Mouse (Mus musculus) testis, postnatal 10 days (tissue): ENCODE results near the gene Cnr1.

Experiments used
- DNase-seq: peaks from one replicate; pipeline ENCODE4 v3.0.0; 2021; ENCODE audit warnings: low spot score

Cnr1 gene

DNA sequence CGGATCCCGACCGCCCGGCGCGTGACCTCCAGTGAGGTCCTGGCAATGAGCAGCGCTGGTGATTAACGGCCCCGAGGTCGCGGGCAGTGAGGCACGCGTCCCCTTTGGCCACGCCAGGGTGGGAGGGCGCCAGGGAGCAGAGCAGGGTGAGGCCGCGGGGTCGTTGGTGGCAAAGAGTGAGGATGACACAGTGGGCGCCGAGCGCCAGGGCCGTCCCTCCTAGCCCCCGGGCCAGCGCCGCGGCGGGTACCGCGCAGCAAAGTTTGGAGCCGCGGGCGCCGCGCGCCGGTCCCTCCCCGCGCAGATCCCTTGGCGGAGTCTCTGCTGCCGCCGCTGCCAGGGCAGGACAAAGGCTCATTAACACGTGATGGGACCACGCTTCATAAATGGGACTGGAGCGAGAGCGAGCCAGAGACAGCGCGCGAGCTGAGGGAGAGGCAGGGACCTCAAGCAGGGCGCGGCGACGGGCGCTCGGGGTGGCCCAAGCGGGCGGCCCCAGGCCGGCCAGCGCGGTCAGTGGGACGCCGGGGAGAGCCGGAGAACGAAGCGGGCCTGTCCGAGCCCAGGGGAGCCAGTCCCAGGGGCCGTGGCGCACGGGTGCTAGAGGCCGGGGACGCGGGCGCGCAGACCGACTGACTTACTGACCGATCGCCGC is at the start of gene Cnr1:
Cnr1 (plus strand) TSS at position 360 of the 655 bp plus-strand sequence.
- peak; percentile 70 for DNase-seq

DNA sequence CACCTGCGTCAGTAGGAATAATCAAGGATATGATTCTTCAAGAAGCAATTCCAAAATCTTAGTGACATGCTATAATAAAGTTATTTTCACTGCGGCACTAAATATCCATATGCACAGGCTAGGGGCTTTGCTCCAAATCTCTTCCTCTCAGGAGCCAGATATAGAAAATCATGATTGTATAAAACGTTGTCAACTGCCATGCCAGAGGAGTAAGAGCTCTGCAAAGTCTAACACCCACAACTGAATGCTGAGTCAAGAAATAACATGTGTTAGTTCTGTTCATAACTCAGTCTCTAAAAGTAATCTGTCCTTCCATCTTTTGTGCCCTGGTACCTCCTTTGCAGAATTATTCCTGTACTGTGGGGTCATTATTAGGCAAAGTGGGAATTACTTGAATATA is 44.4 kb upstream of the Cnr1 start:
- no peak for DNase-seq

DNA sequence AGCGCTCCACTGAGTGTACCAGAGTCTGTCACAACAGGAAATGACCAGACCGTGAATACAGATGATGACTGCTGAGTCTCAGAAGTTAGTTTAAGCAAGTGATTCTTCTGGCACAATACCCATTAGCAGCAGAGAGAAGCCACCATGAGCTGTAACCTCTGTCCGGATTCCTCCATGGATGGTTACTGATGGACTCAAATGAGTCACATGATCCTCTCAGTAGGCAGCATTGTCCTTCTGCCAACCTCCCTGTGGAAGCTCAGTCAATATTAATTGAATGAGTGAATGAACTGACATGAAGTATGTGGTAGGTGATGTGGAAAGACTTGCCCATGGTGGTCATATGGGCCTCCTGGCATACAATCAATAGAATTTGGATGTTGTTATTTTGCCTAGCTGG is 38.4 kb upstream of the Cnr1 start:
- DNase-seq: no peak

DNA sequence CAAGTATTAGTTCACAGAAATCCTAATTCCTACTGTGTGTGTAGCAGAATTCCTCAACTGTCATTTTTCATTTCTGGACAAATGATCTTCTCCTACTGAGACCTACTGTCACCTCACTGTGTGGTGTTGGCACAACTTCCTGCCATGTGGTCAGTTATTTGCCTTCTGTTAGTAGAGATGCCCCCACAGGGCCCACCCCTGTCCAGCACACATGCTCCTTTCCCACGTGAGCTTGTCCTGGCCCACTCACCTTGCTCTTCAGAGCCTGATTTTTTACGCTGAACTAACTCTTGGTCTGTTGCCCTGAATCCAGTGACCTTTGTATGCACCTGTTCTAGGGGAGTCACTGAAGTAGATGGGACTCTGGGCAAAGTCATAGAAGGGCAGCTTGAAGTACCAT is 34.4 kb upstream of the Cnr1 start:
- no peak for DNase-seq

DNA sequence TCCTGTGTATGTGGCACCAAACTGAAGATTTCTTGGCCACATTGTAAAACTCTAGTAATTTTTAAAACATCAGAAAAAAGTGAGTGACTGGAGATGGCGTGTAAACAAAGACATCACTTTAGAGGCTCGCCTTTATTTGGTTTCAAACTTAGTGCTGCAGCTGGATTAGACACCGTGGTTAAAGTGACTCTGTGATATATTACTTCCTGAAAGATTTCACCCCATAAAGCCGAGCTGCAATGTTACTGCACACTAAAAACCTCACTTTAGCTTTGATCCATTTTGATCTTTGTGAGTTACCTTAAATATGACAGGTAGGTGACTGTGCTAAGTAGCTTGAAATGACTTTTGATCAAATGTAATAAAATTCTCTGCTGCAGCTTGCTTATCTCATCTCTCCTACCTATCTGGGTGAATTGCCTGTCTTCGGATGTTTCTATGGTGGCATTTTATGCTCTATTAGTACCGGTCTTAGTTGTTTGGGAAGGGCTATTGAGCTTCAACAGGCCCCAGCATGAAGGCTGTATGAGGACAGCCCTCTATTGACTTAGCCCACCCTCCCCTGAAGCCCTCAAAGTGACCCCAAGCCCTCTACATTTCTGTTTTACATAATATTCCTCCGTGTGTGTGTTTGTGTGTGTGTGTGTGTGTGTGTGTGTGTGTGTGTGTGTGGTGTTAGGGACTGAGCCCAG is 32.1 kb upstream of the Cnr1 start:
- DNase-seq: no peak

DNA sequence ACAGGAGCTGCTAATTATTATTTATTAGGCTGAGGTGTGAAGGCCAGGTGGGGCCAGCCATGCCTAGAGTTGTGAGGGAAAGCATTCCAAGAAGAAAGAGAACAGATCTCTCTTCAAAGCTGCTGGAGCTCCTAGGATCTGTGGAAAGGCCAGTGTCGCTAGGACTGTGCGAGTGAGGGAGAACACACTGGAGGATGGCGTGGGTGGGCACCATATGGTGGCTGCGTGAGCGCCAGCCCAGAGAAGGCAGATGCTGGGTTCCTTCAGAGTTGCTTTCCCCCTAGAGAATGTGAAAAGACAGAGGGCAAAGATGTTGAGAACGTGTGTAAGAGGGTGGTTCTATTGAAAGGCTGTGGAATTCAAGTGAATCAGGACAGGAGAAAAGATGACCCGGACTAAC is 30.6 kb upstream of the Cnr1 start:
- no peak for DNase-seq

DNA sequence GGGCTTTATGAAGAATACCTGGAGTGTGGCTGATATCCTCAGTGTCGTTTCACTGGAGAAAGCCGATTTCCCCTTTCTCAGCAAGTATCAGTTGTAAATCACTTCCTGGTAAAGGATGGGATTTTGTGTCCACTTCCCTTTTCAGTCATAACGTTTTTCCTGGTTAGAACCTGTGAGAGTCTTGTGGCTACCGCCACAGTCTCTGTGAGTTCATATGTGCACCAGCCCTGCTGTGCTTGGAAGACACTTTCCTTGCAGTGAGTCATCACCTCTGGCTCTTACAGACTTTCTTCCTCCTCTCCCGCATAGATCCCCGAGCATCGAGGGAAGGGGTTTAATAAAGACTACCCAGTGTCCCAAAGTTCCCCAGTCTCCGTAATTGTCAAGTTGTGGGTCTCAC is 29.3 kb upstream of the Cnr1 start:
- DNase-seq: no peak

DNA sequence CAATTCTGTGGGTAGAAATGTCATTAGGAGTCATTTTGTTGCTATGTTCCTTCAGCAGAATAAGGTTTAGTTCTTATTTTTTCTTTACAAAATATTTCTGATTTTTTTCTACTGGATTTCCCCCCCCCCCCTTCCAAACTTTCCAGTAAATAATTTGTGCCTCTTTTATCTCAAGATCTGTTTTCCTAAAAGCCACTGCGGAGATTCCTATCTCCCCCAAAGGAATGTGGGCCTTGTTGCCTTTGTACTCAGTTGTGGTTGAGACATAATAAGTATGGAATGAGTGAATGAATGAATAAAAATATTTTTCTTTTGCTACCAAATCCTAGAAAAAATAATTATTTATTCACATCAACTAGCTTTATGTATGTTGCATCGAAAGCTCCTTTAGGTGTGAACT is 28.9 kb upstream of the Cnr1 start:
- DNase-seq: no peak

DNA sequence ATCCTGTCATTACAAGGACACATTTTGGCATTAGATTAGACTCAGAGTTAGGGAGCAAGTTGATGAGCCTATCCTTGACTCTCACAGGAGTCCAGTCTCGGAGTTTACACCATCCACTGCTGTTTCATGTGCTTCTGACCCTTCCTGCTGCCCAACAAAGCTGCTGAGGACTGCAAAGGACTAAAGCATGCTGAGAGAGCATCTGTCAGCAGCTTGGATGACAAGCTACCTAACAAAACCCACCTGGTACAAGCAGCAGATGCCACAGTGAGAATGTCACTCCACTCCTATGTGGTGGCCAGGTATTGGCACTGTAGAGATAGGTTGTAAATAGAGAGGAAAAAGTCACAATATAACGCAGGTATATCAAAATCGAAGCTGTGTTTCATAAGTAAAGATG is 22.7 kb upstream of the Cnr1 start:
- no peak for DNase-seq

DNA sequence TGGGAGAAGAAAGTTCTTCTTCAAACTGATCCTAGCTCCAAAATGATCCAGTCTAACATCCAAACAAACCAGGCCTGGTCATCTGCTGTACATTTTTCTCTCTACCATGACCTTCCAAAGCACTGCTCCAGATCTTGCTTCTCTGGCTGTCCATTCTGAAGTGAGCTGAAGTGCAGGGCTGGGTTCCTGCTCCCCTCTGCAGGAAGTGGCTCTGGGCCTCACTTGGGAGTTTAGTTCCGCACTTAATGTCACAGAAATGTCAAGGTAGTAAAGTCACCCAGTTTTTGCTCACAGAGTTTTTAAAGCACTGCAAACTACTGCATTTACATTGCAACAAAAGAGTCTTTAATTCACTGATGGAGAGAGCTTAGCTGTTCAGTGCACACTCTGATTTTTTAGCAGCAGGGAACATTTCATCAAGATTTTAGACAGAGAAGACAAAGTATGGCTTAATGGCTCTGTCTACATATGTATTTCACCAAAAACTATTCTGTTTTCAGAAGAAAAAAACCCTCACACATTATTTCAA is 20.5 kb upstream of the Cnr1 start:
- no peak for DNase-seq

DNA sequence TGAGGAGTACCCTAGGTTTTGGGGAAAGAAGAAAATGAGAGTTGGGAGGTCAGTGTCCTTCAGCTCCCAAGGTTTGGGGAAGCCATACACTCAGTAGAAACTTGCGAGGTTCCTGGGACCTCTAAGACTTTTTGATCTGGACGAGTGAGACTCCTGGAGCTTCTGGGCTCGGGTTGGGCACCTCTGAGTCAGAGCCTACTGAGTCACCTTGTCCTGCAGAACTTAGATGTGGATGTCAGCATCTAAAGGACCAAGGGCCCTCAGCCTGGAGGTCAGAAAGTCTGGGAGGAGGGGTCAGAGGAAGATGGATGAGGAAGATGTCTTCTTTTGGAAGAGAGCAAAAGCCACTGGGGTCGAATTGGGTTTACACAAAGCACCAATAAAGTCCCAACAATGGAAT is 19.6 kb upstream of the Cnr1 start:
- no peak for DNase-seq

DNA sequence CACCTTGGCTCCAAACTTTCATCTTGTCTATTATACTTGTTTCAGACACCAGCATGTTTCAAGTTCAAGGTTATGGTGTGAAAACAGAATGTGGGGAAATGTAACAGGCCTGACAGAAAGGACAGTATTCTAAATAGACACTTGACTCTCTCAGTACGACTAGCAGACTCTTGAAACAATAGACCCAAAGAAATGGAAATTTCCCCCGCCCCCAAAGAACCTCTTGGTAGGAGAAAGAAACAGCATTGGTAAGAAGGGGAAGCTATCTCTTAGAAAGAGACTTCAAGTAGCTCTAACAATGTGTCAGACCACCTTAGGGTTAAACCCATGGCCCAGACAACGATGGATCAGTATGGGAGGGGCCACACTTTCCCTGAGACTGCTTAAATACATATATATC is 15.6 kb upstream of the Cnr1 start:
- DNase-seq: no peak

DNA sequence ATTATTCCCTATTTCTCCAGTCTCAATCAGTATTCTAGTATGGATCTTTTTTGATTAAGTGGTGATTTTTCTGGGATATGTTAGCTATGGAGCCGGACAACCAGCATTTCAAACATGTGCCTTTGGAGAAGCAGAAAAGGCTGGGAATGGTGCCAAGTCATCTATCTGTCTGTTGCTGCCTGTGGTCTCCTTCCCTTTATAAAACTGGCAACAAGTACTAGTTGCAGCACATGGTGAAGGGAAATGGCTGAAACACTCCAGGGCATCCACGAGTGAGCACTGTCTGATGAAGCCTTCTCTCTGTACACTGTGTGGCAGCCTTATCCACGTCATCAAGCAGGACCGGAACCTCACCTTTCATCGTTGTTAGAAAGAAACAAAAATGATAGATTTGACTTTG is 8.7 kb upstream of the Cnr1 start:
- no peak for DNase-seq

DNA sequence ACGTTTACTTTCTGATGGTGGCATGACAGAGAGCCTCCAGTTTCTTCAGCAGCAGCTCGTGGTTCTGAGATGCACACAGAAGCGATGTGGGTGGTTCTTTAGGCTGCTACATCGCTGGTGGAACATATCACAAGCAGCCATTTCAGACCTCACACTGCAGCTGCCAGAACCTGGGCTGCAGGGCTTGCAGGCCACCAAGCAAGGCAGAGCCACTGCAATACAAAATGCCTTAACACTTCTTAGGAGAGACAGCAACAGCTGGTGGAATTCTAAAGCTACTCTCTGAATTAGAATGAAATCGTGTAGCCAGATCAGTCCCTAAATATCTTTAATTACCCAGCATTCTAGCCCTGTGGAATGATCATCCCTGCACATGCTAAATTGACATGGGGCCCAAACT is 3.6 kb upstream of the Cnr1 start:
- no peak for DNase-seq

DNA sequence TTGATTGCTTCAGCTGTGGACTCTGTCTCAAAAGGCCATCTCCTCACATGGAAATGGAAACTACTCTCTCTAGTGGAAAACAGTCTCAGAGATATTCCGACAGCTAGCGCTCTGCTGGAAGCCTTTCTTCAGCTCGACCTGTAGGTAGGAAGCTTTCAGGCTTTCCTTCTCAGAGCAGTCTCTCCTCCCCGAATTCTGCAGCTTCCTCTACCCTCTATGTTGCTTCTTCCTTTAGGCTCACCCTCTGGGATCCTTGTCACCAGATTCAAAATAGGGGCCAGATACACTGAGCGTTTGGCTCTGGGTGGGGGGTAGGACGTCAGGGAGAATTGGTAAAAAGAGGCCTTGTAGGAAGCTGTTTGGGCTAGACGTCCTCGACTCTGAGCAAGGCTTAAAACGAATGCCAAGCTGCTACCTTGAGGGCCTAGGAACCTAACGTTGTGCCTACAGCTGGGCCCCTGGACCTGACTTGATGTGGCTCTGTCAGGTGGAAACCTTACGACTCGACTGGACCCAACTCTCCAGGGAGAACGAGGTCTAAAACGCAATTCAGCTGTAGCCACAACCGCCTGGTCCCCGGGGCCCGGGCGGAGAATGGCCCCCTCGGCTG is 1.1 kb upstream of the Cnr1 start:
- DNase-seq: no peak

DNA sequence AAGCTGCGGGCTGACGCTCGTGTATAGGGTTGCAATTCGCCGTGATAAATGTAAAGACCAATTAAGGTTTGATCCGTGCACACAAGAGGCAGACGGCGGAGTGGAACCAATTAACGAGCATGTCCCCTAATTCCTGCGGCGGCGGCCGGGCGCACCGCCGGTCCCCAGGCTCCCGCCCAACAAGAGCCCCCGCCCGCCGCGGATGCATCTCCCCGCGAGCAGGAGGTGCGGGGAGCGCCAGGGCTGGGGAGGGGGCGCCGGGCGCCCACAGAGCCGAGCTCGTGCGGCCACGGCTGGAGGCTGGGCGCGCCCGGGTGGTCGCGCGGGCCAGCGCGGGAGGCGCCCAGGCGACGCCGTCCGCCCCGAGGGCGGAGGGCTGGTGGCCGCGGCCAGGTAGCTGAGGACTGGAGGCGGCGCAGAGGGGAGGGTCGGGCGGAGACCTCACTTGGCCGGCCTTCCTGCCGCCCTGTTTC is 596 bp upstream of the Cnr1 start:
- DNase-seq: peak; percentile 49

DNA sequence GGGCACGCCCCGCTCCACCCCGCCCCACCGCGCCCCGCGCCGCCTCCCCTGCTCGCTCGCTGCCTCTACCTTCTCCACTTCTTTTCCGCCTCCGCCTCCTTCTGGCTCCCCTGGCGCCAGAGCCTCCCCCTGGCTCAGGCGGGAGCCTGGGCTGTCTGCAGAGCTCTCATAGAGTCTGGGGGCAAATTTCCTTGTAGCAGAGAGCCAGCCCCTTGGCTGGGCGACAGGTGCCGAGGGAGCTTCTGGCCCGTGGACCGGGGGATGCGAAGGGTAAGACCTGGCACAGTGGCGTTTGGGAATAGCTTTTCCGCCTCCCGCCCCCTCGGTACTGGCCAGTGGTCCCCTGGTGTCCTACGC is 474 bp downstream of the Cnr1 start:
- DNase-seq: no peak

DNA sequence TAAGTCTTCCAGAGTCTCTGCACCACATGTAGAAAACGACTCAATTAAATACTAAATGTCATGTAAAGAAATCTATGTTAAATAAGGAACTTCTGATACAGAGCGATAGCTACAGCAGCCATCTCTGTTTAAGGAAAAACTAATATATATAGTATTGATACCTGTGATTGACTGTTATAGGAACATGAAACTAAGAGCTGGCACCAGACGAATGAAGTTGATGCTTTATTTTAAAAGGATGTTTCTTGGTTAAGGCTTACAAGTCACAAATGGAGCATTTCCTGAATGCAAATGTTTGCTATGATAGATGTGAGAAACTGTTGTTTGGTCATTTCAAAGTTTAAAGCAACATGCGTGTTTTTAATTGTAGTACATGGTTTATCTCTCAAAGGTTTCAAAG is 1.1 kb downstream of the Cnr1 start:
- DNase-seq: no peak

DNA sequence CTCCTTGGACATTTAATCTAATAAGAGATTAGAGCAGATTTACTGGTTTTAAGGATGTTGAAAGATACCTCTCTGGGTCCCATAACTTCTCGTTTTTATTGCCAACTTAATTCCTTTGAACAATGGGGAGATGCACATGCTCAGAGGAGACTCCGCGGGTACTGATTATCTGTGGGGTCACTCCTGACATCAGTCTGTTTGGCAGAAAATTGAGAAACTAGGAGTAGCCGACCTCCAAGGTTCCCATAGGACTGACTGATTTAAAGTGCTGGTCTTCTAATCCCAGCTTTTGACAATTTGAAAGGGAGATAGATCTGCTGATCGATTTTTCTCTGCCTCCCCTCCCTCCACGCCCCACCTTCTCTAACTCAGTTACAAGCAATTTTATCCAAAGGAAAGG is 1.6 kb downstream of the Cnr1 start:
- DNase-seq: no peak

DNA sequence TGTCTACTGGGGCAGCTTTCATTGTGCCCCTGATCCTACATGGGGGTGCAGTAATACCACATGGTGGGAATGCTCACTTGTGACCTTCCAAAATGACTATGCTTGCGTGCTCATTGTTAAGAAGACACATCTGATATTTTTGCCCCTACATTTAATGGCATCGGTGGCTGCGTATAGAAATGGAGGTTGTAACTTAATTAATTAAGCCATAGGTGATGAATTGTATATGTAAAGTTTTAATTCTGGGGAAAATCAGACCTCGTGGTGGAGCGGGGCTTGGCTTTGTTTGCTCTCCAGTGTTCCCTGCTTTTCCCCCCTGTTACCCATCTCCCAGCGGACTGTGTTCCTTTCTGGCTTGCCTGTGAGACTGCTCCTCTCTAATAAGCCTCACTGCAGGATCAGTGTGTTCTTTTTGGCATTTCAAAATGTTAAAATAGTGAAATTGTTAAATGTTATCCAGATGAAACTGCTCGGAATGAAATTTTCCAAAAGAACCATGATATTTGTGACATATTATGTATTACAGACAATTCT is 2.4 kb downstream of the Cnr1 start:
- no peak for DNase-seq

DNA sequence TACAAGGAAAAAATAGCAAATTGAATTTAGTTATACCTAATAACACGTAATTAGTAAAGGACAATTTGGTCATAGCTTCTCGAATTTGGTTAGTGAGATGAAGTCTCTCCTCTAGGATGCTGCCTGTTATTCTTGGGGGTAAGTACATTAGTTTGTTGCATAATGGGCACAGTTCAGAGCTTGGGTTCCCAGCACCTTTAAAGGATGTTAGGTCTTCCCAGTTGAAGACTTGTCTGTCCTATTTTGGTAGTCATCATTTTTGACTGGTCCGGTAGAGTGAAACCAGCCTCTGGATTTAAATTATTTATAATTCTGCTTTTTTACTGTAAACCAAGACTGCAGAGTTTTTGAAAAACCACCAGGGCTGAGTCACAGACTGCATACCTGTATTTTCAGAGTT is 3.3 kb downstream of the Cnr1 start:
- DNase-seq: no peak

DNA sequence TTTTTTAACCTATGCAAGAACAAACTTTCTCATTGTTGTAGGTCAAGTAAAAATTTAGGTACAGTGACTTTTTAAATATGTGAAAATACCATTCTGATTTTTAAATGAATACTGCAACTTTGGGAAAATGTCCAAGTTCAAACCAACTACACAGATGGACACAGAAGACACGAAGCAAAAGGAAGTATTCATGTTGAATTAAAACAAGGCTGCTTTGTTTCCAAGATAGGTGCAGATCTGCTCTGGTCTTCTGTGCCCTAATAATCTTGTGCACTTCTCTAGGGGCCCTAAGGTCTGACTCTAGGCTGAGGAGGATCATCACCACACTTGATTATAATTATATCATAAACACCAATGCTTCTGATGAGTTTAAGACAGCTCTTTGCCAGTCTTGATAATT is 4.1 kb downstream of the Cnr1 start:
- DNase-seq: no peak

DNA sequence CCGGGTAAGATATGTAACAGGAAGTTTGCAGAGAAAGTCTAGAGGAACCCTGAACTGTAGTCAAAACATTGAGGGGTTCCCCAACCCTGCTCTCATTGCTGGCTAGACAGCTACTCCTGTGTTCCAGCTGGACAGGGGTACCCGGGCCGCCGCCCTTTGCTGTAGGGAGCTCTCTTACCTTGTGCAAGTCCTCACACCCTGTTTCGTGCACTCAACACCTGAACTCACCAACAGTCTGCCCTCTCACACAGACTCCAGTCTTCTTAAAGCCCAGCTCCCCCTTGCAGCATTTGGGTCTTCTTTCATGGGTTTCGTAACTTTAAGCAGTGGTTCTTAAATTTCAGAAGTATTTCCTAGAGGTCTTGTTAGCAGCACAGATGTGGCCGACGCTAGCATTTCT is 7.0 kb downstream of the Cnr1 start:
- DNase-seq: no peak
